Mouse (Mus musculus) cerebellum, postnatal 10 days (tissue): Measurements from ENCODE around the gene Gm9999.
A peak's percentile ranks its signal among the peaks of the same experiment; 100 is the strongest.
"Not testable (repeated sequence)": the region's sequence is repeated elsewhere in the genome, so short reads cannot be mapped to it uniquely, and the experiment has no call there.

ENCODE experiments used
- DNase-seq, 2 experiments: peaks; one replicate each; pipeline ENCODE4 v3.0.0; 2021; ENCODE audit warnings: mixed read lengths in 2 of 2

The Gm9999 gene

DNA sequence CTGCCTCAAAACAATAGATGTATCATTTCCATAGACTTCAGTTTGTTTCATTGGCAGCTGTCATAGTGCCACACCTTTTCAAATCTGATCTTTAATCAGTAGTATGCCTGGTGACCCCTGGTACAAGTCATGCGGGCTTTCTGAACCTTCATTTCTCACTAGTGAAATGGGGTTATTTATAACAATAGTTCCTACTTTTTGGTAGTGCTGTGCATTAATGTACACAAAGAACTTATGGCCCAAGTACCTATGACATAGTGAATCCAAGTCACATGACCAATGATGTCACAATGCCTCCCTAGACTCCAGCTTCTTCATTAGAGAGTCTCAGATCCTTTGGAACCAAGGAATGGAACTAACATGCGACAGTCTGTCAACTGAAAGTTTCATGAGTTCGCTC lies at the start of gene Gm9999:
Gene Gm9999, plus strand, starts transcription at position 301 of the 400 bp plus-strand sequence.
- DNase-seq: no peak

DNA sequence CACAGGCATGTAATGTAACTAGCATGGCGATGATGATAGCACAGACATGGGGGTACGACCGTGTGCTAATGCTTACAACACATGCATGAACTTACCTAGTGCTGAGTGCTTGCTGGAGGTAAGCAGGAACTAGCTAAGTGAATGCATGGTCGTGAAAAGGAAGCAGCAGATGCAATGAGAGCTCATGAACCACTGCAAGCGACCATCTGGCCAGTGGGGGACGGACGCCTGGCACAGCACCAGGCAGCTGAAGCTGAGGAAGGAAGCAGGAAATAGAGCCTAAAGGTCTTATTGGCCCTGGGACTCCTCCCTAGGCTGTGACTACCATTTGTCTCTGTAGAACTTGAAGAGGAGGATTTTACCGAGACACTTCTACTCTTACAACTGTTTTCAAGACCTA lies 48.6 kb upstream of the Gm9999 start:
- peak; percentile 24 to 35 for DNase-seq

DNA sequence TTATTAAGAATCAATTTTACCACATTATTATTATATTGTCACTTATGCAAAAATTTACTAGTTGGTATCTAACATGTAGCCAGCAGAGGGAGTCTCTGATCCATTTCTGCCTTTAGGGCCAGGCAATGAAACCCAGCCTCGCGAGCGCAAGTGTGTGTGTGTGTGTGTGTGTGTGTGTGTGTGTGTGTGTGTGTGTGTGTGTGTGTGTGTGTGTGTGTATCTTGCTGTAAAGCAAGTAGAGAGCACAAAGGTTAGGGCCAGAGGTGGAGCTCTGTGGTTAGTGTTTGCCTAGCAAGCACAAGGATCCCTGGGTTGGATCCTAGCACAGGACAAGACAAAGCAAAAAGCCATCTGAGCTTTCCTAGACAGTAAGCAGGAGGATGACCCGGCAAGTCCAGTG lies 47.5 kb upstream of the Gm9999 start:
- peak; percentile 49 to 71 for DNase-seq

DNA sequence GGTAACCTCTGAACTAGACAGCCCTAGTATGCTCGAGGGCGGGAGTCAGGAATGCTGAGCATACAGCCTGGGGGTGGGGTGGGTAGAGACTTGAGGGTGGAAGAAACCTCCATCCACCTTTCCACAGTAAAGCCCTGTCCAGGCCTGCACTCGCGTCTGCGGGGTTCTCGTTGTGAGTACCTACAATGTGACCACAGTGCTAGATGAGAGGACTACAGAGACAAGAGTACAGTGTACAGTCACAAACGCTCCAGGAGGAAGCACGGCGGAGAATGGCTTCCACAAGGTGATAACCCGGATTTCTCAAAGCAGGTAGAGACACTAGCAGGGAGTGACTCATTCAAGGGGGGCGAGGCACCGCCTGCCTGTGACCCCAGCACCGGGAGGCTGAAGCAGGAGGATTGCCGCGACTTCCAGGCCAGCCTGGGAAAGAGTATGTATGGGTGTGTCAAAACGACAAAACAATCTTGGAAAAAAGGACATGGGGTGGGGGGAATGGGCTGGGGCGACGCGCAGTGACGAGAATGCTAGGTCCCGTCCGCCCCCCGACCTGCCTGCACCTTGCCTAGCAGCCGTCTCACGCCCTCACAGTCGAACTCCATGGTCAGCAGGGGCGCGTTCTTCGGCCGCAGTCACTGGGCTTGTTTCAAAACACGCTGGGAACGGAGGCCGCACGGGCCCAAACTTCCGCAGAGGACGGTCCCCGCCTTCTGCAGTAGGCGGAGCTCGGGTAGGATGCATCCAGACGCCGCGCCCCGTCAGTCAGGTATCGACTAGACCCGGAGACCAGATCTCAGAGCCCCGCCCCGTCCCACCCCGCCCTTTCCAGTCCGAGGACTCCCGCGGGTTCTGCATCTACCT lies 25.3 kb upstream of the Gm9999 start, which contains the start of gene Uevld:
Gene Uevld, minus strand, starts transcription at position 697 of the 861 bp plus-strand sequence.
- DNase-seq: peak; percentile 97

DNA sequence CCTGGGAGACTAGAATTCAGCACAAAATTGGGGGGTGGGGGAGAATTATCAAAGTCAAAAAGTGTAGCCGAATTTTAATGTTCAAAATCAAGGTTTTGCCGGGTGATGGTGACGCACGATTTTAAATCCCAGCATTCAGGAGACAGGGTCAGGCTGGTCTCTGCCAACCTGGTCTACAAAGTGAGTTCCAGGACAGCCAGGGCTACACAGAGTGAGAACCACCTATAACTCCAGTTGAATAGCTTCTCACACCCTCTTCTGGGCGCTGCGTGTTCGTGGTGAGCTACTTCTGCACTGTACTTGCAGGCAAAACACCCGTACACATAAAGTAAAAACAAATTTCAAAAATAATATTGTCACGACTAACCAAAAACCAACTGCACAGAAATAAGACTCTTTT lies 24.5 kb upstream of the Gm9999 start:
- DNase-seq: peak; percentile 14 to 23

DNA sequence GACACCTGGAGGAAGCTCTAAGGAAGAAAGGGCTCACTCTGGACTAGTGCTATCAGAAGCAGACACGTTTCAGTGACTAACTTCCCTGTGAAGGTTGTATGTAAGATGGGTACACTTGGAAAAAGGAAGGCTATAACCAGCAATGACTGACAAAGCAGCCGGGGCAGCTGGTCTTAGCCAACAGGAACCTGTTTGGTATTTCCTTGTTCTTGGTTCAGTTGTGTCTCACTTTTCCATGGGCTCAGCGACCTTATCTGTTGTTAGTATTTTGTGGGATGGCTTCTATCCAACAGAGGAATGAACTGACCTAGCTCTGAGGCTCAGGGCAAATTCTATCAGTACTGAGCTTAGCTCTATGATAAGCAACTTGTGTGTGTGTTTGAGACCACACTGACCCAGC lies 22.4 kb upstream of the Gm9999 start:
- DNase-seq: no peak

DNA sequence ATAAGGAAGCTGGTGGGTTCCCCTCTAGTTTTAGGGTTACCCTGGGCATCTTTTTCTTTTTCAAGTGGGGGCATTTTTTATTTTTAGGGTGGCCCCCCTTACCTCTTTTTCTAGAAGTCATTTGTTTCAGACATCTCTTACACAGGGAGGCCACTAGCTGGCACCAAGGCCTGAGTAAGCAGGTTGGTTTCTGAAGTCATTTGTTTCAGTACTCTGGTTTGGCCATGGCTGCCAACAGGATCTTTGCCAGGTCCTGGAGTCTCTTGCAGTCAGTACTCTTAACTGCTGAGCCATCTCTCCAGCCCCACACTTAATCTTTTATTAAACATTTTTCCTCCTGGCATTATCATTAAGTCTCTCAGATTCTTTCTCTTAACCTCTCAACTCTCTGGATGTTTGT lies 21.2 kb upstream of the Gm9999 start:
- DNase-seq: peak; percentile 67 to 76

DNA sequence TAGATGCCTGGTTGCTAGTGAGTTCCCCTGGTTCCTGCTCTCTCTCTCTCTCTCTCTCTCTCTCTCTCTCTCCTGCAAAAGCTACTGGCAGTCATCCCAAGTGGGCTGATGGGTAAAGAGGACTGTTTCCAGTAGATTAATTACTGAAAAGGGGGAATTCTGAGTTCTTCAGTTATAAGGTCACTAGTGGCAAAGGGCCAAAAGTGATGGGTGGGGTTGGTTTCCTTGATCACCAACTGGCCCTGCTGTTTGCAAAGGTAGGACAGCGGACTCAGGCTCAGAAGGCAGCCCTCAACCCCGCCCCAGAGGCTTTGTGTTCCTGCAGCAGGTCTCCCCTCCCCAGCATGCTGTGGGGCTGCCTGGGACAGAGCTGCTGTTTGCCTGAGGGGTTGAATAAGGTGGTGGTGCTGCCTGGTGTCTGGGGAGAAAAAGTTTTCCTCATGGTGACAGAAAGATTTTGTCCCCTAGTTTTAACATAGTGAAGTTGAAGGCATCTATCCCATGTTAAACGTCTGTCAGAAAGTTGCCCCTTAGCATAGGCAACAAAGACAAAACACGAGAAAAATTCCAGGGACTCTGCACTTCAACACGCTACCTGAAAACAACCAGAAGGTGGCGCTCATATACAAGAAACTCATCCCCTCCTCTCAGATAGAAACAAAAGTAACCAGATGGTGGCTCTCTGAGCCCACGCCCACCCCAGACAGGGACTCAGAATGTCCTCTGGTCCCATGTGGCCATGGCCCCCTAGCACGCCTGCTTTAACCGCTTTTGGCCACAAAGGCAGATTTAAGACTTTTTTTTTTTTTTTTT lies 20.4 kb upstream of the Gm9999 start:
- DNase-seq: peak; percentile 86 to 91

DNA sequence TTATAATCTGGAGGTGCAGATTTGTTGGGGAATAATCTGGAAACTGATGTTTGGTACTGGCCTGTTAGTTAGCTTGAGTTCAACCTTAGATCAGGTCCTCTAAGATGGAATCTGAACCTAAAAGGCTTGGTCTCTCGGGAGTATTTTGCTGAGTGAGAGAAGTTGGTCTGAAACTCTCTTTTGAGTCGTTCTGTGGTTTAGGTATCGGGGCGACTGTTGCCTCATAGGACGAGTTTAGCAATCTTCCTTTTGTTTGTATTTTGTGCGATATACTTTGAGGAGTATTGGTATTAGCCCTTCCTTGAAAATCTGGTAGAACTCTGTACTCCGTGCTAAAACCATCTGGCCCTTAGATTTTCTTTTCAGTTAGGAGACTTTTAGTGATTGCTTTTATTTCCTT lies 19.3 kb upstream of the Gm9999 start:
- no peak for DNase-seq

DNA sequence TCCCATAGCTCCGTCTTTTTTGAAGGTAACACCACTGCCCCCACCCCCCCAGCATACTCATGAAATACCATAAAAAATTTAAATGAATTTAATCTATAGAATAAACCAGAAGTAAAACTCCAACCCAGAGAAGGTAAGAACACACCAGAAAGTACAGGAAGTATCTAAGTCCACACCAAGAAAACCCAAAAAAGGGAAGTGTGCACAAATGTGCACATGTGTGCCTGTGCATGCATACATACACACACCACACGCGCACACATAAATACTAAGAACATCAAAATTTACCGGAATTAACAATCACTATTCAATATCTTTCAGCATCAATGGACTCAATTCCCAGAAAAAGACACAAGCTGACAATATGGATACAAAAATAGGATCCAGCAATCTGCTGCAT lies 13.5 kb upstream of the Gm9999 start:
- DNase-seq: no peak

DNA sequence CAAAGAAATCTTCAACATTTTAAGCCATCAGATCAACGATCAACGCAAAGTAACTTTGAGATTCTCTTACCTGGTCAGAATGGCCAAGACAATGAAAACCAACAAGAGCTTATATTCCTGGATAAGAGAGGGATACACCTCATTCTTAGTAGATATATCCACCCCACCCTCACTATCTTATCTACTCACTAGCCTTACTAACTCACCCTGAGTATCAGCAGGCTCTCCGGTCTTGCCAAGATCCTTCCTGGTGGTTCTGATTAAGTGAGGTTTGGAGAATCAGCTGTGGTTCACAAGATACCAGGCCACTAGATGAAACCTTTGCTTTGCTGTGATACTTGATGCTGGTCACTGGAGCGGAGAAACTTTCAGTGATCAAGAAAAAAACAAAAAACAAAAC lies 8.7 kb upstream of the Gm9999 start:
- DNase-seq: no peak

DNA sequence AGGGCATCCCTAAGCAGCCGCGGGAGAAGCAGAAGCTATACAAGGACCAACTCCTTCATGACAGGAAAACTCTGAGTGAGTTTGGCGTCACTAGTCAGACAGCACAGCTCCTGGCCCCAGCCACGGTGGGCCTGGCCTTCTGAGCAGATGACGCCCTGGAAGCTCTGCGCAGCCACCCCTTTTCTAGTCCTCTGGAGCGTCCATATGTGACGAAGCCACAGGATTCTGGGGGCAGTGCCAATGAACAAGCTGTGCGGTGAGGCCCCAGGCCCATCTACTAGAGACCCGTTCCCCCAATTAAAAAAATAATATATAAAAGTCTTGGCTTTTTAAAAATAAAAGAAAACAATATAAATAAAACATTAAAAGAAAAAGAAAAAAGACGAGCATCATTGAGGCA lies 7.9 kb upstream of the Gm9999 start:
- DNase-seq: peak; percentile 57 to 71

DNA sequence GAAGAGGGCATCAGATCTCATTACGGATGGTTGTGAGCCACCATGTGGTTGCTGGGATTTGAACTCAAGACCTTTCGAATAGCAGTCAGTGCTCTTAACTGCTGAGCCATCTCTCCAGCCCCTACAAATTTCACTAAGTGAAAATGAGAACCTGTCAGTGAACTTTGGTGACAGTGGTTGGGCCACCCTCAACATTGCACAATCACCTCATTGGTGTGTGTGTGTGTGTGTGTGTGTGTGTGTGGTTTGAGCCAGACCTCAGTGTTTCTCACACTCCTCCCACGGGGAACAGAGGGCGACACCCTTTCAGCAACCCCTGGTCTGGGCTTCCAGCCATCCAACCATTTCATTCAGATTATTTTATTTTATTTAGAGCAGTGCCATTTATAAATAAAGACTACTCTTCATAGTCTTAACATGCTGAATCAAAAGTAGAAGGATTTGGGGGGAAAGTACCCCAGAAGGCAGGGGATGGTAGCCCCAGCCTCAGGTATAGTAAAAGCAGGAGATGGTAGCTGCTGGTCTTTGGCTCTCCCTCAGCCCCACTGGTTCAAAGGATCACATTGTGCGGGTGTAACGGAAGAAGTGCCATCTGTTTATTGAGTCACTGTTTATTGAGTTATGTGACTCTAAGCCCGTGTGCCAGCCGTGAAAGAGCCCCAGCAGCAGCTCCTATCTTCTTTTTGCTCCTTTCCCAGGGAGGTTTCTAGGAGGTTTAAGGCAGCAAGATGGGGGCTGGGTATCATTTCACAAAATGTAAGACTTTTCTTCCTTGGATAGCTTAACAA lies 2.5 kb downstream of the Gm9999 start:
- DNase-seq: peak; percentile 49 to 55

DNA sequence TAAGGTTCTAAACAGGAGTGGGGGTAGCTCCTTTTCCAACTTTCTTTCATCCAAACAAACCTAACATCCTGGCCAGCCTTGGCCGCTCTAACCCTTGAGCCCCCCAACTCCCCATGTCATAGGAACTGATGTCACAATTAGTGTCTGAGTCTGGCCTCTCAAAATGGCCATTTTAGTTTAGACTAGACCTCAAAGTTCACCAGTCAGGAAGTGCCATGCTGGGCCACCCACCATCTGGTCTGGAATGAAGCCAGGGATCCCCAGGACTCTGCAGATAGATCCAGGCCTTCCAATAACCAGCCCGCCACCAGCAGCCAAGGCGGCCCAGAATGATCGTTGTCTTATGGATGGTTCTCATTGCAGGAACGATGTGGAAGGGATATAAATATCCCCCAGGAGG lies 3.3 kb downstream of the Gm9999 start:
- peak; percentile 80 to 87 for DNase-seq

DNA sequence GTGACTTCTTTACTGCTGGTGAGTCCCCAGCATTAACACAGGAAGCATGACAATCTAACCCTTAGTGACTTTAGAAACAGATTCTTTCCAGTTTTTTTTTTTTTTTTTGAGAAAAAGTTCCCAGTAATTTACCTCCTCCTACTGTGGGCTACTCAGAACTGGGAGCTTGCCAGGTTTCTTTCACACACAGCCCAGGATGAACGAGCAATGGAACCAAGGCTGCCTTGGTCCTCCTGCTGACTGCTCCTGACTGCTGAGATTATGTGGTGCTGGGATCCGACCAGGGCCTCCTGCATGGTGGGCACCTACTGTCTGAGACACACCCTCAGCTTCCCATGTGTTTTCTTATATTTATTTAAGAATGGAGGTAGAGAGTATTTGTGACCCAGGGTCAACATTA lies 3.7 kb downstream of the Gm9999 start:
- peak; percentile 42 to 50 for DNase-seq

DNA sequence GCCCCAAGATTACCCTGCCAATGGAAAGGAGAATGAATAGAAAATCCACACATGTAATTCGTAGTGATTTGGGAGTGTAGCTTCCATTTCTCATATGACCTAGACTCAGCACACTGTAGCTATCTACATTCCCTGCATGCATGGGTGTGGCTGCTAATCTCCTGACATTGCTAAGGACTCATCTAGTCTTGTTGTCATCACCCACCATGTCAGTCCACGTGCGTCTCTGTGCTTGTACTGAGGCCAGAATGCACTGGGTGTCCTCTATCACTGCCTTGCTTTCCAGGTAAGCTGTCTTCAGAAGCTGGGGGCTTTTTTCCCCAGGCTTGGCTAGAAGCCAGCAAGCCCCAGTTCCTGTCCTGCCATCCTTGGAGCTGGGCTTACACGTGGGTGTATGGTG lies 6.0 kb downstream of the Gm9999 start:
- DNase-seq: not testable (repeated sequence)

DNA sequence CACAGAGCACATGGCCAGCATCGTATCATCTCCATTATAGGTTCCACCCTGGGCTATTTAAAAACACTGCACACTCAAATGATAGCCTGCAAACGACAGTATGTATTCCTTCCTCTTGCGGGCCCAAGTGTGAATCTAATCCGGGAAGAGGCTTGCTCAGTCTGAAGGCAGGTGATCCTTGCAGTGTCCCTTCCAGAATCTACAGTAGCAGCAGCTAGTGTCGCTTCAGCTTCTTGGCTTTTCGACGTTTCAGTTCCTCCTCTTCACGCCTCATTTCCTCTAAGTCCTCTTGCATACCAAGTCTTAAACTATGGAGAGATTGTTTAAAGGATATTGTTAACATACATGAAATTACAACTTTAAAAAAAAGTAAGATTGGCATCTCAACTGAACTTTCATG lies 9.7 kb downstream of the Gm9999 start:
- no peak for DNase-seq

DNA sequence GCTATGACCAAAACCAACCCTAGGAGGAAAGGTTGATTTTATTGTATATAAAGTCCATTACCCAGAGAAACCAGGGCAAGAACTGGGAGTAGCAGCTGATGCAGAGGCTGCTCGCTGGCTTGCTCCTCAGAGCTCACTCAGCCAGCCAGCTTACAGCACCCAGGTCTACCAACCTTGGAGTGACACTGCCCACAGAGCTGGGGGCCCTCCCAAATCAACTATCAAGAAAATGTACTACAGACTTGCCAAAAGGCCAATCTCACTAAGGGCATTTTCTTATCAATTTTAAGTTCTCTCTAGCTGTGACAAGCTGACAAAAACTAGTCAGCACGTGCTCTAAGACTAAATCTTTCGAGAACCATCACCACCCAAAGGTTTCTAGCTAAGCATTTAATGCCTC lies 12.2 kb downstream of the Gm9999 start:
- DNase-seq: no peak

DNA sequence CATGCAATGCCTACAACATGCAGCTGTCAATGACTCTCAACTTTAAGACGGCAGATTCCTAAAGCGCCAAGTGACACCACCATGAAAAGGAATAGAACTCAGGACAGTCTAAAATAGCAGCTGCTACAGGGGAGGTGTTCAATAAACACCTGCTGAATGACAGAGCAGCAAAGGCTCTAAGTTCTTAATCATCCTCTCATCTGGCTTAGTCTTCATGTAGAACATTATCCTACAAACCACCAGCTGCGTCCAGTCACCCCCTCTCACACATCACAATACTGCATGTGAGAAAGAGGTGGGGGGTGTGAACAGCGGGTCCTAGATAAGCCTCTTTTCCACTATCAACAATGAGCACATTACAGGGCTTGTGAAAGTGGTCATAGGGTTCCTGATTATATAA lies 13.6 kb downstream of the Gm9999 start:
- no peak for DNase-seq

DNA sequence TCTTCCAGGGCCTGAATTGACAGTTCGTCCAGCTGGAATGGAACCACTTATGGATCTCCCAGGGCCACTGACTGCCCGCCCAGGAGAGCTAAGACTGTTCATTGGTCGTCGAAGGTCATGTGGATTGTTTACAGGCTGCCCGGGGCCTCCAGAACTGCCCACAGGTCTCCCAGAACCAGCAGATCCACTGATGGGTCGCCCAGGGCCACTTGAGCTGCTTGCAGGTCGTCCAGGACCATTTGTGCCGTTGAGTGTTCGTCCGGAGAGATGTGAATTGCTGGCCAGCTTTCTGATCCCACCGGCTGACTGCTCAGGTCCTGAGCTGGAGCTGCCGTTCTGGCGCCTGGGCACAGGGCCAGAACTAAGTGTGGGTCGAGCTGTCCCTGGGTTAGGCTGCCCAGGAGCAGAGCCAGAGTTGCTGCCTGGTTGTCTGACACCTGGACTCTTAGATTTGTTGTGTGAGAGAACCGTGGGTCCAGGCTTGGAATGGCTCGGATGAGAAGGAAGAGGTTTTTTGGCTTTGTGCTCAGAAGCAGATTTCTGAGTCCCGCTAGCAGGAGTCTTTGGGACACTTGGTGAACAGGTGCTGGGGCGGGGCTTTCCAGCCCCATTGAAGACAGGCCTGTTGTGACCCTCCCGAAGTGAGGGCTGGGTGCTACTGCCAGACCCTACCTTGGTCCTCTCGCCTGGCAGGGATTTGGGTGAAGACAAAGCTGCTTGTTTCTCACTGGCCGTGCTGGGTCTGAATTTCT lies 14.4 kb downstream of the Gm9999 start:
- DNase-seq: peak; percentile 90 to 91

DNA sequence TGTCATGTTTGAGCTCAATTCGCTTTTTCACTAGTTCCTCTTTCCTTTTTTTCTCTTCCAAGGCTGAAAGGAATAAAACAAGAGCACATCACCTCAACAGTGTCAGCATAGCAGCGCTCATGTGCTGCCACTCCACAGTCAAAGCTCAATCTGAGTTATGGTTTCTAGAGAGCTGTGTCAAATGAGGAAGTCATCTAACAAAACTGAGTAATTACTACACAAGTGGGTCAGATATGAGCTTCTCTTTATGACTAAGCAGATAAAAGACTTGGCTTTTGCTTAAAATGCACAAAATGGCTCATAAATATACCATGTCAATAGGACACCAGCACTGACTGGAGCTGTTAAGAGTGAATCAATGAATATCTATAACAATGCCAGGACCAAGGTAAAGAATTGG lies 15.6 kb downstream of the Gm9999 start:
- no peak for DNase-seq

DNA sequence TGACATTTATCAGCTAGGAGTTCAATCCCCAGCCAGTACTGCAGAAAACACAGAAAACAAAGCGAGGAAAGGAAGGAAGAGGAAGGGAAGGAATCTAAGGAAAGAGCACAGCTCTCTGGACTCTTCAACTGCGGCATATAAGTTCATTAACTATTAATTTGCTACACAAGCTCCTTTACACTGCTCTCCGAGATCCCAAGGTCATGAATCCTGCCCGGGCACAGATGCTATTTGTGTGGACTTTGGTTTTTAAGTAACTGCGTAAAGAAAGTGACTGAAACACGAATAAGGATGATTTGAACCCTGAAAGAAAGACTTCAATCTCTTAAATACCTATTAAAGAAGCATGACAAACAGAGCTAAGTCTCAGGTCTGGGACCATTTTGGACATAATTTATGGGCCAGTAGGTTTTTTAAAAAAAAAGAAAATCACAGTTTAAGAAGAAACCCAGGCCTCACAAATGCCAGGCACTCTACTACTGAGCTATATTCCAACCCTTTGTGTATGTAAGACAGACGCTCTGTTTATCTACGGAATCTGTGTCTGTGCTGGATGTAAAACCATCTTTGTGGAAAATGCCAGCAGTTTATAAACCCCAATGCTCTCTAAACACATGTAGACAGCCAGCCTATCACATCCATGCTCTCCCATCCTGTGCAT lies 16.7 kb downstream of the Gm9999 start:
- no peak for DNase-seq
